Mouse (Mus musculus) C2C12 (cell line): Measurements from ENCODE around the gene Mre11a. TPM values are rescaled to one million over a fixed set of nuclear protein-coding genes. Genes with fewer than 3 reads are reported as not detected.
"Not testable (repeated sequence)": the region's sequence is repeated elsewhere in the genome, so short reads cannot be mapped to it uniquely, and the experiment has no call there.

ENCODE experiments used
- H3K27me3 ChIP-seq: one replicate; pipeline ENCODE4 v1.6.1; 2011; ENCODE audit not compliant: control insufficient read depth, insufficient read depth, insufficient read length
- H3K36me3 ChIP-seq: one replicate; pipeline ENCODE4 v1.6.1; 2011; ENCODE audit not compliant: control insufficient read depth, insufficient read depth
- H3K4me3 ChIP-seq: one replicate; pipeline ENCODE4 v1.5.1; 2011; ENCODE audit warnings: mild to moderate bottlenecking, control low read depth; ENCODE audit not compliant: poor library complexity, insufficient read depth, severe bottlenecking
- H3K79me2 ChIP-seq: one replicate; pipeline ENCODE4 v1.6.1; 2011; ENCODE audit not compliant: control insufficient read depth, insufficient read depth
- H3K79me3 ChIP-seq: one replicate; pipeline ENCODE4 v1.6.1; 2011; ENCODE audit warnings: low read depth, control low read depth
- H3ac ChIP-seq: one replicate; pipeline ENCODE3; 2011; ENCODE audit warnings: low read depth; ENCODE audit not compliant: control insufficient read depth, insufficient read length
- CEBPB ChIP-seq: IDR thresholded peaks from one replicate; pipeline ENCODE4 v1.6.1; 2011; ENCODE audit warnings: low read depth, mild to moderate bottlenecking, control low read depth, moderate library complexity
- CTCF ChIP-seq: IDR thresholded peaks from one replicate; pipeline ENCODE4 v1.5.1; 2011; ENCODE audit not compliant: control insufficient read depth, insufficient read depth, insufficient read length
- FOSL1 ChIP-seq: IDR thresholded peaks from one replicate; pipeline ENCODE4 v1.8.0; 2011; ENCODE audit warnings: mild to moderate bottlenecking, low read length; ENCODE audit not compliant: poor library complexity, insufficient read depth, severe bottlenecking
- MAX ChIP-seq: IDR thresholded peaks from one replicate; pipeline ENCODE4 v1.6.1; 2011; ENCODE audit warnings: mild to moderate bottlenecking, control low read depth
- MYOD1 ChIP-seq: IDR thresholded peaks from one replicate; pipeline ENCODE4 v1.6.1; 2011; ENCODE audit warnings: low read depth; ENCODE audit not compliant: control insufficient read depth, insufficient read length
- MYOG ChIP-seq: IDR thresholded peaks from one replicate; pipeline ENCODE4 v1.6.1; 2011; ENCODE audit not compliant: control insufficient read depth, insufficient read length; ENCODE audit errors: extremely low read depth
- USF1 ChIP-seq: IDR thresholded peaks from one replicate; pipeline ENCODE4 v1.6.1; 2011; ENCODE audit warnings: low read depth, mild to moderate bottlenecking, control low read depth, moderate library complexity
- polyA plus RNA-seq: library from polyadenylated mRNA; unstranded; fragments of >200 nt; fragmentation: generic; extraction: Trizol; gene quantifications from one replicate; pipeline ENCODE4 v1.2.1, GENCODE M21; 2012; ENCODE audit warnings: missing spikeins

Gene Mre11a
- polyA plus RNA-seq, 1 experiment: 16.2 TPM

- H3K27me3 ChIP-seq: peaks cover 11% of the 10 kb centered on the region
- no peaks in the 10 kb centered on the region for H3K79me3 ChIP-seq
- TF ChIP-seq MYOD1: no peak
- no peak for TF ChIP-seq FOSL1
- TF ChIP-seq MAX: no peak
- no peak for TF ChIP-seq CEBPB
- TF ChIP-seq USF1: no peak
- no peak for TF ChIP-seq CTCF
- no peak for TF ChIP-seq MYOG
- H3K36me3 ChIP-seq: no peaks in the 10 kb centered on the region
- no peaks in the 10 kb centered on the region for H3K79me2 ChIP-seq
- H3K4me3 ChIP-seq: no peak overlapping the region
- H3ac ChIP-seq: no peak overlapping the region
Measured at GRCm38 (mm10) chr9:14875743-14876507, 91.5 kb downstream of the Mre11a start.

DNA sequence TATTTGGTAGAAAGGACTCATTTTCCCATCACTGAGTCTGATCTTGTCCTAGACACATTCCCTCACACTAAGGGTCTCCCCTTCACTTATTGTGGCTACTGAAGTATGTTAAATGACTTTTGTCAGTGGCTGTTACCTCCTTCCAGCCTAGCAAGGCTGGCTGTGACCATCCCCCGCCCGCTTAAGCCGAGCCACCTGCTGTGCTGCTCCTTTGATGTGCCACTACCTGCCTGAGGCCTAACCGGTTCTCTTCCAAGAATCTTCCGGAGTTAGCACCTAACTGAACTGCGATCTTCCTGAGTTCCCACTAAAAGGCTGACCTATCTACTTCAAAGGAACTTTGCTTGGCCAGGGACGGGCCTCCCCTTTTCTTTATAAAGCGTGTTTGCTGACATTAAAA lies 92.1 kb downstream of the Mre11a start:
- H3K79me2 ChIP-seq, H3K36me3 ChIP-seq, H3ac ChIP-seq, H3K4me3 ChIP-seq, H3K79me3 ChIP-seq: not testable (repeated sequence)
- H3K27me3 ChIP-seq: peaks cover 11% of the 10 kb centered on the region

DNA sequence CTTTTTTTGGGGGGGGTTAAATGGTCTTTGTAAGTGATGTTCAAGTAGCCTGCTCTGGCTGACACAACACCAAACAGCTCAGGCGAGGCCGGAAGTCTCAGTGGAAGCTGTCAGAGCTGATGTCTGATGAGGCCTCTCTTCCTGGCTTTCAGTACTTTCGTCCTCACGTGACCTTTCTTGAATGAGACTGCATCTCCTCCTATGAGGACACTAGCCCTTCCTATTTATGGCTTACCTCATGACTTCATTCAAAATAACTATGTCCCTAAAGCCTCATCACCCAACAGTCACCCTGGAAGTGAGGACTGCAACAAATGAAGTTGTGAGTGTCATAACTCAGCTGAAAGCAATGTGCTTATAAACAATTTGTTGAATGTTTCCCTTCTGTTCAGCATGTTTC lies 100.2 kb downstream of the Mre11a start:
- TF ChIP-seq FOSL1 (no peak), MYOD1 (no peak), USF1 (peak; percentile 56)
- Histone ChIP-seq H3K4me3 (no peak overlapping the region), H3K79me2 (no peaks in the 10 kb centered on the region), H3K36me3 (no peaks in the 10 kb centered on the region), H3K27me3 (peaks cover 3% of the 10 kb centered on the region), H3ac (no peak overlapping the region), H3K79me3 (no peaks in the 10 kb centered on the region)

DNA sequence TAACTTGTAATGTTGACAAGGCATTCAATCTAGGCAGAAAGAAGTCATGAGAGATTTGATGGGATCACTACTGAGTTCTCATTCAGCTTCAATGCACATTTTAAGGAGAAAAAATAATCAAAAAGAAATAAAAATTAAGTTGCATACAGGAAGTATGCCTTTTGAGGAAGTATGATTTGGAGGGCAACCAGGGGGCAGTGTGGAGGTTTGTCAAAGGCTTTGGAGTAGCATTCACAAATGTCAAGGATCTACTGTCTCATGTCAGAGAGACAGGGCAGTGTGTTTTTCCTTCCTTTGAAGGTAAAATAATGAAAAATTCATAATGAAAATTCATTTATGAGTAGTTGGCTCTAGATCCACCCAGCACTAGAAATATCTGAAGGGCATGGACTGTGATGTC lies 100.7 kb downstream of the Mre11a start:
- no peak overlapping the region for H3ac ChIP-seq
- no peaks in the 10 kb centered on the region for H3K79me2 ChIP-seq
- H3K36me3 ChIP-seq: no peaks in the 10 kb centered on the region
- H3K4me3 ChIP-seq: no peak overlapping the region
- no peaks in the 10 kb centered on the region for H3K79me3 ChIP-seq
- no peak for TF ChIP-seq FOSL1
- no peak for TF ChIP-seq MYOG
- no peak for TF ChIP-seq MYOD1
- no peak for TF ChIP-seq CTCF
- TF ChIP-seq USF1: no peak
- no peak for TF ChIP-seq MAX
- TF ChIP-seq CEBPB: no peak
- H3K27me3 ChIP-seq: peaks cover 3% of the 10 kb centered on the region

DNA sequence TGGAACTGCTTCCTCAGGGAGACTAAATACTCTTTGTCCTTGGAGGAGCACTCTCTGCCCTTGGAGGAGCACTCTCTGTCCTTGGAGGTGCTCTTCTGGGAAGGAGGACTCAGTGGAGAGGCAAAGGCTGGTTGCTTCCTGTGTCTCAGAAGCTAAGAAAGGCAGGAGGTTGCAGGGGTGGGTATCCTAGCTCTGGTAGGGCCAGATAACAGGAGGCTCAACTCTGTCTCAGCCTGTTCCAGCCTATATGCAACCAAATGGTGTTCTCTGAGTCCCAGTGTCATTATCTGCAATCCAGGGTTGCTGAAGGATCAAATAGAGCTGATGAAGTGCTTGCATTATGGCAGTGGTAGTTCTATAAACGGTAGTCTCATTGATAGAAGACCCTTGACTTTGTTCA lies 101.5 kb downstream of the Mre11a start:
- H3K27me3 ChIP-seq: peaks cover 3% of the 10 kb centered on the region
- H3K79me3 ChIP-seq: no peaks in the 10 kb centered on the region
- TF ChIP-seq MAX (no peak), CTCF (no peak), FOSL1 (no peak), CEBPB (no peak), USF1 (no peak), MYOD1 (no peak), MYOG (no peak)
- no peak overlapping the region for H3K4me3 ChIP-seq
- no peaks in the 10 kb centered on the region for H3K79me2 ChIP-seq
- H3K36me3 ChIP-seq: no peaks in the 10 kb centered on the region
- H3ac ChIP-seq: no peak overlapping the region

Other genes starting within 250 kb of the Mre11a start
- 17.3 TPM for gene Amotl1, start 139.6 kb upstream of the Mre11a start, polyA plus RNA-seq
- gene Piwil4, start 43.9 kb upstream of the Mre11a start, polyA plus RNA-seq: 0.23 TPM
- 0.49 TPM for gene Fut4, start 32.3 kb upstream of the Mre11a start, polyA plus RNA-seq
- gene 1700012B09Rik, start 13.6 kb upstream of the Mre11a start, polyA plus RNA-seq: 8.7 TPM
- gene Ankrd49, start 202 bp downstream of the Mre11a start, polyA plus RNA-seq: 7.6 TPM
- gene Gpr83, start 75.6 kb downstream of the Mre11a start, polyA plus RNA-seq: not detected
- not detected for gene Izumo1r, start 119.3 kb downstream of the Mre11a start, polyA plus RNA-seq